Mouse (Mus musculus) urinary bladder, adult 18-20 months (tissue): ENCODE measurements around the gene Jade2.

ENCODE experiments used
- DNase-seq, 2 experiments: peaks; one replicate each; pipeline ENCODE4 v3.0.0; 2022; ENCODE audit warnings: low spot score in 2 of 2, mixed read lengths in 2 of 2

Jade2 gene

DNA sequence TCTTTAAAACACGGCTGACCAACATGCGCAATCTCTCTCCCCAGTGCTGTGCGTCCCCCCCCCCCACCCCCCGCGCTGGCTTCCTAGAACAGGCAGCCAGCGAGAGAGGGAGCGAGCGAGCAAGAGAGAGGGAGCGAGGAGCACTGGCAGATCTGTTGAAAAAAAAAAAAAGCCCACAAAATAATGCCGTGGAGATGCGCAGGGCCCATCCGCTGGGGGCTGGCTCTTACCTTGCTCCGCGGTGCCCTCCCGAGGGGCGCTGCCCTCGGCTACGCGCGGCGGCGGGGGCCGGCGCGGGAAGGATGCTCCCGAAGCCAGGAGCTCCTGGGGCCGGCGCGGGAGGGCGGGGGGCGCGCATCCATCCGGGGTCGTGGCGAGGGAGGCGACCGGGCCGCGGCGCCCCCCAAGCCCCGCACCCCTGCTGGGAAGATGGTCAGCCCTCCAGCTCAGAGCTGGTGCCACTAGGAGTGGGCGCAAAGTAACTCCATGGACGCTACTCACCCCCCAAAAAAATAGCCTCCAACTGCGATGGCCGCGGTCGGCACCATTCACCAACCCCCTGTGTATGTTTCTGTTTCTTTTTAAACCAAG, at the start of gene Jade2:
Gene Jade2, minus strand, starts transcription at position 573 of the 591 bp plus-strand sequence.
- DNase-seq: peak; percentile 30 to 55

DNA sequence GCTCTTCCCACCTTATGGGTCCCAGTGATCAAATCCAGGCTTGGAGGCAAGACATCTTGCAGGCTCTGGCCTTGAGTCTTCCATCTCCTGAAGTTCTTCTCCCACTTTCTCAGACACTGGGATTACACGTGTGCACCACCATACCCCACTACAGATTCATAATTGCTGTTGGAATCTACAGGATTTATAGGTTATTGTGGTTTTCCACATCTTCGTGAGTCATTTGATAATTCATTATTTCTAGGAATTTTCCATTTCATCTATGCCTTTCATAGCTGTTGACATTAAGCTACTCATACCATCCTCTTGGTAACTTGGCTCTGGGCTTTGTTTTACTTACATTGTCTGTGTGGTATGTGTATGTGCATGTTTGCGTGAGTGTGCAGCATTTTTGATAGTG, 46.8 kb upstream of the Jade2 start:
- DNase-seq: no peak

GRCm38 (mm10) chr11:51899691-51900090, 42.2 kb upstream of the Jade2 start:
- DNase-seq: no peak

GRCm38 (mm10) chr11:51898326-51899080, 41.0 kb upstream of the Jade2 start:
- no peak for DNase-seq

- no peak for DNase-seq
These were observed 39.9 kb upstream of the Jade2 start for GRCm38 (mm10) chr11:51897311-51897710.

DNA sequence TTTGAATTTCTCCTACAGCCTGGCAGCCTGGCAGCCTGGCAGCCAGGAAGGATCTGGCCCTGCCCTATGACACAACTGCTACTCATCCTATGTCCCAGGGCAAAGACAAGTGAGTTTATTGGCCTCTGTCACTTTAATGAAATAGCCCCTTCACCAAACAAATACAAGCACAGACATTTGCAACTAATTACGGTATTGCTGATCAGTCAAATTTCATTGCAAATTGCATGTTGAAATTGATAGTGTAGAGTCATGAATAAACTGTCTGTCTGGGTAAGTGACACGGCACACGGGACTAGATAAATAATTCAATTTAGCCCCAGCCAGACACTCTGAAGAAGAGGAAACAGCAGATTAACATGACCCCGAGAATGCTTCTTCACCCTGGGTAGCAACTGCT, 38.6 kb upstream of the Jade2 start:
- no peak for DNase-seq

- DNase-seq: no peak
These were observed 28.2 kb upstream of the Jade2 start for GRCm38 (mm10) chr11:51885681-51886080.

DNA sequence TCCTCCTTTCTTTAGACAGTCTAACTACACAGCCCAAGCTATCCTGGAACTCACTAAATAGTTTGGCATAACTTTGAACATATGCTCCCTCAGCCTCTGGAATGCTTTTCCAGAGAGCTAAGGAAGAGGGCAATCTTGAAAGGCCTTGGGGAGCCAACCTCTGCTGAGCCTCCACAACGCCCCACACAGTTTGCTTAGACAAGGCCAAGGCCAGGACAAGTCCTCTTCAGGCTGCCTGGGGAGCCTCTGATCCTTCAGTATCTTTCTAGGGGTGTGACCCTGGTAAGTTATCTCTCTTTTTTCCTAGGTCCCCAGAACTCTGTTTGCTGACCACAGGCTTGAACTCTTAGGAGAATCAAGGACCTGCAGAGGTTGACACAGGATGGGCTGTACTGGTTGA, 26.6 kb upstream of the Jade2 start:
- DNase-seq: no peak

GRCm38 (mm10) chr11:51883670-51884069, 26.2 kb upstream of the Jade2 start:
- DNase-seq: no peak

GRCm38 (mm10) chr11:51881776-51882175, 24.3 kb upstream of the Jade2 start:
- no peak for DNase-seq

GRCm38 (mm10) chr11:51881041-51881730, 23.7 kb upstream of the Jade2 start:
- no peak for DNase-seq

DNA sequence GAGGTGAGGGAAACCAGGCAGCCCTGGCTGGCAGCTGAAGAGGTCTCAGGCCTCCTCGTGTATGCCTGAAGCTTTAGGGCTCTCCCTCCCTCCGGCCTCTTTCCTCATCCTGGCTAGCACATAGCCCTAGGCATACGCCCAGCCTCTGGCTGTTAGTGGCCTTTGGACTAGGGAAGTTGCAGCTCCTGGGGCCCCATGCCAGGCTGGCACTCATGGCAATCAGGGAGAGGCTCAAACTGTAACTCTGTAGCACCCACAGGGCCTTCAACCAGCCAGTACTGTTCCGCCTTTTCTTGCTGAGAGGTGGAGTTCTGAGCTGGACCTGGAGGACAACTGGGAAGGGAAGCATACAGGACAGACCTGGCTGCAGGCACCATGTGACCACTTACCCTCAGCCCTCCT, 19.5 kb upstream of the Jade2 start:
- DNase-seq: no peak

GRCm38 (mm10) chr11:51875792-51876195, 18.3 kb upstream of the Jade2 start:
- DNase-seq: no peak

GRCm38 (mm10) chr11:51875086-51875485, 17.6 kb upstream of the Jade2 start:
- DNase-seq: no peak

DNA sequence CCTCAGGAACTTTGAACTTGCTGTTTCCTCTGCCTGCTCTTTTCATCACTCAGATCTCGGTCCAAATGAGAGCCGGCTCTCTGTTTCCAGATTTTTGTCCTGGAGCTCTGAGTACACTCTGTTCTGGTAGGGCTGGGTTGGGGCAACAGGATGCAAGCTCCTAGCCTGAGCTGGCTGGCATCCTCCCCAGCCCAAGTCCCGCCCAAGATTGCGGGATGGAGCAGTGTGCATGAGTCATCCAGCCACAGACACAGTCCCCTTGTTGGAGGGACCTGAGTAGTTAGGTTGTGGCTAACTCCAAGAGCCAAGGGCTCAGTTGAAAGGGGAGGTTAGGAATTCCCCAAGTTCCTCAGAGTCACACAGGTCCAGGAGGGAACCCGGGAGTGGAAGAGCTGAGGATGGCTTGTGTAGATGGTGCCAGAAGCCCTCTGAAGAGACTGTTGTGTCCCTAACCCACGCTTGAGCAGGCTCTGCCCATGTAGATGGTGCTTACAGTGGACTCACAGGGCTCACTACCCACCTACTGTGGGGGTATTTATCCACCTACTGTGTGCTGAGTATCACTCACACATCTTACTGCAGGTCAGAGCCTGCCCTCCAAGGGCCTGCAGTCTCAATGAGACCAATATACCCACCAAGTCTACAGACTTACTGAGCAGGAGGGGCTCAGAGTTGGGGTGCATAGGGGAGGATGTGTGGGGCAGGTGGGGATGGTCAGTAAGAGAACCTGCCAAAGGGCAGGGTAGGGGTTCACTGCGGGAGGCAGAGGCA, 17.0 kb upstream of the Jade2 start:
- peak; percentile 20 to 69 for DNase-seq

DNA sequence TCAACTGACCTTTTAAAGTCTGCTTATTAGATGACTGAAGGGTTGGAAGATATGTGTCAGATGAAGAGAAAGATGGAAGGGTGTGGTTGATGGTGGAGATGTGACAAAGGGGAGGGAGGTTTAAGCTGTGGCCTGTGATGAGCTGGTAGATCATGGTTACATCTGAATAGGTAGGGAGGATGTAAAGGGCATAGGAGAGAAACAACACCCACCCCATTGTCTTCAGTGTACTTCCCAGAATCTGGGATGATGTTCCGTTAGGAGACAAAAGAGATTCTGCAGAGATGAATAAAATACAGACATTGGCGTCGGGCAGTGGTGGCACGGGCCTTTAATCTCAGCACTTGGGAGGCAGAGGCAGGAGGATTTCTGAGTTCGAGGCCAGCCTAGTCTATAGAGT, 15.7 kb upstream of the Jade2 start:
- no peak for DNase-seq

GRCm38 (mm10) chr11:51867261-51867660, 9.8 kb upstream of the Jade2 start:
- DNase-seq: no peak

DNA sequence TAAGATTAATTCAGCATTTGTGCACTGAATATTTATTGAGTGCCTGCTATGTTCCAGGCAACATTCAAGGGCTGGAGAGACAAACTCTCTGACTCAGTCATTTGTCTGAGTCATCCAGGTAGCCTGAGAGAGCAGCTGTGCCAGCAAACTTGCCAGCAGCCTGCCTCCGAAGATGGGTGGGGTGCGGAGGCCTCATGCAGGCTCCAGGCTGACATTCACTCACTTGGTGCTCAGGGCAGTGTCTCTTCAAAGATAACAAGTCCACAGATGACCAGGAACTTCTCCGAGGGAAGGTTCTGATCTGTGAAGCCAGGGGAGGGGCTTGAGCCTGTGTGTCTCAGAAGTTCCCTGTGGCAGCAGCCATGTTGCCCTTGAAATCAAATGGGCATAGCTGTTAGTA, 8.6 kb upstream of the Jade2 start:
- peak in 1 of 2 experiments; percentile 55 for DNase-seq

DNA sequence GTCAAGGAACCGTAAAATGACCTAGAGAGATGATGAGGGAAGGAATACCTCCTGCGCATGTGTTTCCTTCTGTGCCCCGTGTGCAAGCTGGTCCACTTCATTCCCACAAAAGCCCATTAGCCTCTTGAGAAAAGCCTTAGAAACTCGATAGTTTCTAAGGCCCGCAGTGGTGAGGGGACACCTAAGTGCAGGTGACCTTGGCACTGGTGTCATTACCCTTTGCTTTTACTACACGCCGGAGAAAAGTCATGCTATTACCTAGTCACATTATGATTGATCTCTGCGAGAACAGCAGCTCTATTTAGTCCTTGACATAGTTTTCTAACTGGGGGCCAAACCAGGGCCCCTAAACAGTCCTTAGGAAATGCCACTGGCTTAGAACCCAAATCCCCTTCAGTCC, 3.2 kb upstream of the Jade2 start:
- DNase-seq: no peak

DNA sequence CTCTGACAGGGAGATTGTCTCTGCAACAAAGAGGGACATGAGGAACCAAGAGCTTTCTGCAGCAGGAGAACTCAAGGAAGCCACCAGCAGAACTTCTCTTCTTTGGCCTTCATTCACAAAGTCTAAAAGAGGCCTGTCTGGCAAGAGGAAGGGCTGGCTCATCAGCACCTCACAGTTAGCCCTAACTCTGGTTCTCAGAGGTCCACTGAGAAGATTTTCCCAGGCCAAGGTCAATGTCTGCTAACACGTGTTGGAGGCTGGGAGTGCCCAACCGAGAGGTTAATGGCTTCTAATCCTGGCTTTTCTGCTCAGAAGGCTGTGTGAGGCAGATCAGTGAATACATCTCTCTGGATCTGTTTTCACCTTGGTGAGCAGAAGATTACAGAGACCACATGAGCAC, 2.1 kb upstream of the Jade2 start:
- DNase-seq: no peak

GRCm38 (mm10) chr11:51858528-51859051, 1.1 kb upstream of the Jade2 start:
- DNase-seq: peak; percentile 79 to 86
